Mouse (Mus musculus) thymus, postnatal 0 days (tissue): ENCODE measurements around the gene Mog. TPM values are rescaled to one million over a fixed set of nuclear protein-coding genes. Genes with fewer than 3 reads are reported as not detected.
"Not testable (repeated sequence)": the region's sequence is repeated elsewhere in the genome, so short reads cannot be mapped to it uniquely, and the experiment has no call there.

Experiments used
- DNase-seq: peaks from one replicate; pipeline ENCODE4 v3.0.0-alpha.2; 2015; ENCODE audit warnings: low spot score
- polyA plus RNA-seq: library from polyadenylated mRNA; unstranded; fragments of >200 nt; fragmentation: Nextera tagmentation; extraction: Ambion mirVana; gene quantifications from 2 replicates; pipeline ENCODE4 v1.2.1, GENCODE M21; 2015

Mog gene
- polyA plus RNA-seq, 1 experiment from 2014 or later: not detected

GRCm38 (mm10) chr17:36995448-36995847 is 27.8 kb downstream of the Mog start:
- no peak for DNase-seq

- no peak for DNase-seq
Measured at GRCm38 (mm10) chr17:36994528-36994927, 28.7 kb downstream of the Mog start.

- no peak for DNase-seq
Measured at GRCm38 (mm10) chr17:36993770-36994325, 29.4 kb downstream of the Mog start.

GRCm38 (mm10) chr17:36992336-36993104 is 30.7 kb downstream of the Mog start:
- no peak for DNase-seq

- not testable (repeated sequence) for DNase-seq
Measured at GRCm38 (mm10) chr17:36990630-36991029, 32.6 kb downstream of the Mog start.

- DNase-seq: no peak
Measured at GRCm38 (mm10) chr17:36989437-36989836, 33.8 kb downstream of the Mog start, which contains the start of gene H2-M5. Gene H2-M5, minus strand, starts transcription at chr17:36989537.

GRCm38 (mm10) chr17:36988475-36988874 is 34.7 kb downstream of the Mog start:
- DNase-seq: no peak

- peak; percentile 39 for DNase-seq
Measured at GRCm38 (mm10) chr17:36982253-36983155, 40.7 kb downstream of the Mog start.

- no peak for DNase-seq
Measured at GRCm38 (mm10) chr17:36981845-36982244, 41.4 kb downstream of the Mog start.

GRCm38 (mm10) chr17:36981221-36981813 is 41.9 kb downstream of the Mog start, which contains the start of gene 2410137M14Rik:
Gene 2410137M14Rik, minus strand, starts transcription at chr17:36981237.
- no peak for DNase-seq

GRCm38 (mm10) chr17:36973271-36973787 is 49.9 kb downstream of the Mog start:
- DNase-seq: no peak

GRCm38 (mm10) chr17:36972791-36973190 is 50.4 kb downstream of the Mog start:
- DNase-seq: peak; percentile 36

GRCm38 (mm10) chr17:36971172-36971850 is 51.9 kb downstream of the Mog start:
- peak; percentile 21 for DNase-seq

- no peak for DNase-seq
Measured at GRCm38 (mm10) chr17:36970316-36970890, 52.8 kb downstream of the Mog start.

- no peak for DNase-seq
Measured at GRCm38 (mm10) chr17:36966875-36967274, 56.3 kb downstream of the Mog start.

GRCm38 (mm10) chr17:36961125-36961524 is 62.1 kb downstream of the Mog start:
- DNase-seq: no peak
